Mouse (Mus musculus) kidney, postnatal 0 days (tissue): Measurements from ENCODE around the gene Ptpn13. TPM values are rescaled to one million over a fixed set of nuclear protein-coding genes. Genes with fewer than 3 reads are reported as not detected.

Source experiments
- ATAC-seq: fragments of 200-750 bp; cut with Nextera tagmentation; replicated peaks from 2 replicates; pipeline ENCODE4 v1.8.0; 2017; ENCODE audit warnings: low read depth, moderate number of reproducible peaks, moderate TSS enrichment, moderate library complexity; ENCODE audit not compliant: low FRiP score
- DNase-seq: peaks from one replicate; pipeline ENCODE4 v3.0.0-alpha.2; 2016; ENCODE audit warnings: low spot score
- H3K27ac ChIP-seq: fragments of 300-500 bp; sonication (generic); 2 replicates; pipeline ENCODE4 v1.5.1; 2014; ENCODE audit warnings: mild to moderate bottlenecking
- H3K27me3 ChIP-seq: fragments of 300-500 bp; sonication (generic); 2 replicates; pipeline ENCODE4 v1.6.1; 2014; ENCODE audit warnings: low read length, mixed read lengths; ENCODE audit not compliant: insufficient read depth
- H3K36me3 ChIP-seq: fragments of 300-500 bp; sonication (generic); 2 replicates; pipeline ENCODE4 v1.6.1; 2014; ENCODE audit warnings: low read length, mixed read lengths; ENCODE audit not compliant: insufficient read depth
- H3K4me1 ChIP-seq: fragments of 300-500 bp; sonication (generic); replicated peaks from 2 replicates; pipeline ENCODE4 v1.6.1; 2014; ENCODE audit warnings: antibody characterized with exemption, low read length, mixed read lengths; ENCODE audit not compliant: insufficient read depth
- H3K4me2 ChIP-seq: fragments of 300-500 bp; sonication (generic); 2 replicates; pipeline ENCODE4 v1.6.1; 2014; ENCODE audit warnings: mild to moderate bottlenecking, low read length, moderate library complexity, mixed read lengths
- H3K4me3 ChIP-seq: fragments of 300-500 bp; sonication (generic); replicated peaks from 2 replicates; pipeline ENCODE4 v1.5.1; 2014; ENCODE audit warnings: low read depth, low read length
- H3K9ac ChIP-seq: fragments of 300-500 bp; sonication (generic); 2 replicates; pipeline ENCODE4 v1.6.1; 2014; ENCODE audit warnings: low read depth, low read length
- H3K9me3 ChIP-seq: fragments of 300-500 bp; sonication (generic); replicated peaks from 2 replicates; pipeline ENCODE4 v1.6.1; 2016; ENCODE audit warnings: low read length, inconsistent platforms, mixed read lengths
- CTCF ChIP-seq: IDR thresholded peaks from 2 replicates; pipeline ENCODE4 v1.5.1; 2016; ENCODE audit warnings: antibody characterized with exemption, low read depth, mild to moderate bottlenecking, moderate library complexity
- WGBS: fragments of 180-500 bp; shearing (Covaris S2); extraction: QIAGEN DNeasy Blood & Tissue Kit; methylation state at CpG from one replicate; pipeline ENCODE4 v1.1.7; 2014; 5-methylcytosine and 5-hydroxymethylcytosine counted together
- polyA plus RNA-seq: library from polyadenylated mRNA; unstranded; fragments of >200 nt; fragmentation: Nextera tagmentation; extraction: Ambion mirVana; gene quantifications from 2 replicates; pipeline ENCODE4 v1.2.1, GENCODE M21; 2015

Ptpn13 gene
- polyA plus RNA-seq, 1 experiment from 2014 or later = 20.4 TPM

DNA sequence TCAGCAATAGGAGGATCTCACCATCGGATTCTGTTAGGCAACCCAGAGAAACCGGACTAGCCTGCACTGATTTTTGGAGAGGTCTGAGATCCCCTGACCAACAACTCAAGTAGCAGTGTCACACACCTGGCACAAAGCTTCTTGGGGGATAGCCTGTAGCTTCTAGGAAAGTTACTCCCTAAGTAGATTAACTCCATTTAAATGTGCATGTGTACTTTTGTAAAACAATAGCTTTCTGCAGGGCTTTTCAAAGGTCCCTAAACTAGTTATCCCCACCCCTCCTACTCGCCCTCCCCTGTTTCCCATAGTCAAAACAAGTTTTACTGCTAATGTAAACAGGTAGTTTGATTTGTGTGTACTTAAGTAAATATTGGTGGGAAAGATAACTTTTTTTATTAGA, 6.1 kb upstream of the Ptpn13 start:
- no peak for TF ChIP-seq CTCF
- no peaks in the 10 kb centered on the region for H3K9me3 ChIP-seq
- H3K9ac ChIP-seq = no peak overlapping the region
- DNase-seq = no peak
- H3K4me1 ChIP-seq = peaks cover 14% of the 10 kb centered on the region
- ATAC-seq = no peak
- no peak overlapping the region for H3K4me3 ChIP-seq
- H3K36me3 ChIP-seq = no peaks in the 10 kb centered on the region
- H3K27ac ChIP-seq = no peak overlapping the region
- H3K4me2 ChIP-seq = no peak overlapping the region
- no peaks in the 10 kb centered on the region for H3K27me3 ChIP-seq
- WGBS = 68% methylated on average over 3 of the region's 3 CpGs

DNA sequence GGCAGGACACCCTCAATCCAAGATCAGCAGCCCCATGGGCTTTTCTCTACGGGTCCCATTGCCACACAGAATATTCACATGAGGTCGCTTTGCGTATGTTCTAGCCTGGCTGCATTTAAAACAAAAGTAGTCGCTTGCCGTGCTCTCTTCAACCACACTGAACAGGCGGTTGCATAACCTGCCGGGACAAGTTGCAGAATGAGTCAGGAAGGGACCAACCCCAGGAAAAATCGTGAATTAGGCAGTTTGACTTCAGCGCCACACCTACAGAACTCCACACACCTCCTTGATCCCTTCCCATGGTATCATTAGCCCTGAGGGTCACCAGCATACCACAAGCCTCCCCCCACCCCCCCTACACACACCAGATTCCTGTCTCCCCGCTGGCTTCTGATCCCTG, 4.4 kb upstream of the Ptpn13 start:
- TF ChIP-seq CTCF = no peak
- Histone ChIP-seq H3K9ac (no peak overlapping the region), H3K9me3 (no peaks in the 10 kb centered on the region), H3K27ac (peak overlapping the region; percentile 55), H3K27me3 (no peaks in the 10 kb centered on the region), H3K4me2 (peak overlapping the region; percentile 17; the same call in 1 of the 2 replicates), H3K36me3 (no peaks in the 10 kb centered on the region), H3K4me1 (peaks cover 14% of the 10 kb centered on the region), H3K4me3 (no peak overlapping the region)
- ATAC-seq (no peak), DNase-seq (peak; percentile 49)
- WGBS = 26% methylated on average over 10 of the region's 10 CpGs

DNA sequence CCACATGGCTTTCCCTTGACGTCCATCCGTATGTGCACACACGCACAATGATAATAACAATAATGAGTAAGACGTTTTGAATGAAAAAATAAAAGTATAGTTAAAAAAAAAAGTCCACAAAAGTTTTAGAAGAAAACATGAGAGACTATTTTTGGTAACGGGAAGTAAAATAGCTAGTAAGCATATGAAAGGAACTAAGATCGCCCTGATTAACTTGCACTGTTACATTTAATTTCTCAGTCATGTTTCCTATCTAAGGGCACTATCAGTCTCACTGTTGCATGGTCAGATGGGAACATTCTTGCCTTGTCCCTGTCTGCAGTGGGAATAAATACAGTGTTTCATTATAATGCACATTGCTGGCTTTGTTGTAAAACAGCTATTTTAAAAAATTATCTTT, 2.4 kb upstream of the Ptpn13 start:
- no peaks in the 10 kb centered on the region for H3K36me3 ChIP-seq
- no peak overlapping the region for H3K4me2 ChIP-seq
- H3K4me3 ChIP-seq = no peak overlapping the region
- no peaks in the 10 kb centered on the region for H3K9me3 ChIP-seq
- 70% methylated on average over 6 of the region's 6 CpGs for WGBS
- H3K27me3 ChIP-seq = no peaks in the 10 kb centered on the region
- no peak for DNase-seq
- H3K4me1 ChIP-seq = peaks cover 13% of the 10 kb centered on the region
- H3K27ac ChIP-seq = no peak overlapping the region
- TF ChIP-seq CTCF = no peak
- ATAC-seq = no peak
- H3K9ac ChIP-seq = no peak overlapping the region

DNA sequence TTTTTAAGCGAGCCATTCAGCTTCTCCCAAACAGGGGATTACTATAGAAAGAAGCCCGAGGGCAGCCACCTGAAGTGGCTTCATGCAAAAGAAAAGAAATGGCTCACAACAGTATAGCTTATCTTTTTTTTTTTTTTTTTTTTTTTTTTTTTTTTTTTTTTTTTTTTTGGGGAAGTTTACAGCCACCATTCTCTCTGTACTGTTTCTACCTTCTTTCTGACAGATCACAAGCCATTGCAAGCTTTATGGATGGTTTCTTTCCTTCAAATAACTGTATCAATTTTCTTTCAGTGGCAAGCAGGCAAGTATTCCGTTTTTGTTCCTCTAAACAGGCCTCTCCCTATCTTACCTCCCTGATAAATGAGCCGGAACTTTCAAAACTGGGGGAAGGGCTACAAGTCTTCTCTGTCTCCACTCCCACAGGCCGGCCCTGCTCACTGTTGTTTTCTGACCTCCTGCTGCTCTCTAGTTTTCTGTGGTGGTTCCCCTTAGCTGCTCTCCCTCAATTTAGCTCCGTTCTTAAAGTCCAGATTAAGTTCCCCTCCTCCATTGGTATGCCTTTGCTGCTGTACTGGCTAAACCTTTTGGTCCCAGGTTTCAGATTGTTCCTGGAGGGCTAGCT, 1.6 kb upstream of the Ptpn13 start:
- peak; percentile 95 for DNase-seq
- ATAC-seq = 0 out of 2 replicates have a peak, but pooled peaks have one; percentile 31
- peaks cover 13% of the 10 kb centered on the region for H3K4me1 ChIP-seq
- no peaks in the 10 kb centered on the region for H3K36me3 ChIP-seq
- H3K27me3 ChIP-seq = no peaks in the 10 kb centered on the region
- peak overlapping the region; percentile 77 for H3K4me2 ChIP-seq
- peak overlapping the region; percentile 97 for H3K27ac ChIP-seq
- WGBS = 15% methylated on average over 6 of the region's 6 CpGs
- H3K9me3 ChIP-seq = no peaks in the 10 kb centered on the region
- no peak overlapping the region for H3K9ac ChIP-seq
- H3K4me3 ChIP-seq = 0 out of 2 replicates have a peak overlapping the region, but pooled peaks have one; percentile 91
- TF ChIP-seq CTCF = no peak

DNA sequence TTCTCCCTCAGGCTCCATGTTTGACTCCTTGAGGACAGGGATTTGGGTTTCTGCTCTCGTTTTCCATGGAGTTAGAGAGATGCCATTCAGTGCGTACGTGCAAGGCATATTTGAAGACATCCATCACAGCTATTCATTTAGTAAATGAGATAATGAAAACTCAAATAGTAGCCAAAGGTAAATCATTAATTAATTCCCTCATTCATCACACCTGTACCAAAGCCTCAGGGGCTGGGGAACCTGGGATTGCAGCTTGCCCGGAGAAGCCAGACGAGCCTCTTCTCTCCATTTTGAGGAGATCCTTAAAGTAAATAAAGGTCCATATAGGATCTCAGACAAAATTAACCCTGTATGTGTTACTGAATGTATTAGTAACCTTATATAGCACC, 1.1 kb upstream of the Ptpn13 start:
- 20% methylated on average over 5 of the region's 5 CpGs for WGBS
- no peak for TF ChIP-seq CTCF
- Histone ChIP-seq H3K27ac (peak overlapping the region; percentile 97), H3K9ac (no peak overlapping the region), H3K9me3 (no peaks in the 10 kb centered on the region), H3K4me3 (peak overlapping the region; percentile 91; the same call in 1 of the 2 replicates), H3K27me3 (no peaks in the 10 kb centered on the region), H3K4me1 (peaks cover 13% of the 10 kb centered on the region), H3K36me3 (no peaks in the 10 kb centered on the region), H3K4me2 (peak overlapping the region; percentile 77)
- no peak for ATAC-seq
- no peak for DNase-seq

DNA sequence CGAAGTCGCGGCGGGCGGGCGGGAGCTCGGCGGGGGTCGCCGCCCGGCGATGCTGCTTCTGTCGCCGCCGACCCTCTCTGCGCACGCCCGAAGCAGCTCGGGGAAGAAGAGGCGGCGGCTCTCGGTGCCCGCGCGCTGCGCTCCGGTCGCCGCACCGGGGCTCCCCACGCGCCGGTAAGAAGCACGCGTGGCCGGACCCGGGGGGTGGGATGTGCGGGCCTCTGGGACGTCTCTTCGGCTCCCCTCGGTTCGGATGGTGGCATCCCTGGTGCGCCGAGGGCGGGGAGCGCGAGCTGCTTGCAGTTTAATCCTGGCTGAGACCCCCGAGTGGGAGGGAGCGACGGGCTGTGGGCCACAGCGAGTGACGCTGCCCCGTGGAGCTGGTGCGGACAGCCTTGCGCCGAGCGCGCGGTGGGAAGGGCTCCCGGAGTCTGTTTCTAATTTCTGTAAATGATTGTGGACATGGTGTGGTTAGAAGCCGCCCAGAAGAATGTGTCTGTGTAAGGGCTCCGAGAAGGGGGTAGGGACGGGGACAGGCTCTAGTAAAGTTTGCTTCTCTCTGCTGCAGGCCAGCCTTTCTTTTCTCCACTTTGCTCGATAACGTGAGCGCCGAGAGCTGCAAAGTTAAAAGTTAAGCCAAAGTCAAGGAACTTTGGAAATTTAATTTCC, 505 bp downstream of the Ptpn13 start:
- no peaks in the 10 kb centered on the region for H3K27me3 ChIP-seq
- peak overlapping the region; percentile 77 for H3K4me2 ChIP-seq
- WGBS = under 1% methylated on average over 45 of the region's 67 CpGs
- peak overlapping the region; percentile 91 for H3K4me3 ChIP-seq
- DNase-seq (peak; percentile 82), ATAC-seq (peak; percentile 70)
- H3K27ac ChIP-seq = peak overlapping the region; percentile 97
- H3K4me1 ChIP-seq = peaks cover 13% of the 10 kb centered on the region; the same call in 1 of the 2 replicates
- H3K9ac ChIP-seq = peak overlapping the region; percentile 92
- H3K36me3 ChIP-seq = no peaks in the 10 kb centered on the region
- TF ChIP-seq CTCF = no peak
- H3K9me3 ChIP-seq = no peaks in the 10 kb centered on the region
